Mouse (Mus musculus) erythroblast, embryonic 14.5 days (primary cell): ENCODE measurements around the gene Ulk4. TPM values are rescaled to one million over a fixed set of nuclear protein-coding genes. Genes with fewer than 3 reads are reported as not detected.

ENCODE experiments used
- H3K27me3 ChIP-seq: 2 replicates; pipeline ENCODE4 v1.6.1; 2012; ENCODE audit warnings: inconsistent platforms; ENCODE audit not compliant: control insufficient read depth
- H3K36me3 ChIP-seq: 2 replicates; pipeline ENCODE4 v1.6.1; 2012; ENCODE audit warnings: mild to moderate bottlenecking, inconsistent platforms; ENCODE audit not compliant: control insufficient read depth
- H3K4me1 ChIP-seq: 2 replicates; pipeline ENCODE4 v1.6.1; 2012; ENCODE audit warnings: inconsistent platforms; ENCODE audit not compliant: control insufficient read depth
- H3K4me3 ChIP-seq: replicated peaks from 2 replicates; pipeline ENCODE3; 2012; ENCODE audit warnings: moderate library complexity, mild to moderate bottlenecking, inconsistent platforms
- H3K9me3 ChIP-seq: 2 replicates; pipeline ENCODE4 v1.6.1; 2012; ENCODE audit warnings: low read length, inconsistent platforms, mixed read lengths; ENCODE audit not compliant: control insufficient read depth
- GATA1 ChIP-seq: IDR thresholded peaks from 2 replicates; pipeline ENCODE4 v1.6.1; 2012; ENCODE audit warnings: low read length, inconsistent platforms, mixed read lengths
- TAL1 ChIP-seq: IDR thresholded peaks from 3 replicates; pipeline ENCODE4 v1.6.1; 2012; ENCODE audit warnings: low read length, inconsistent platforms, mixed read lengths
- polyA plus RNA-seq: library from polyadenylated mRNA; stranded (reverse); fragments of >175 nt; gene quantifications from 2 replicates; pipeline ENCODE4 v1.2.3, GENCODE M21; 2012

Gene Ulk4
- polyA plus RNA-seq, 1 experiment: 0.16 TPM

DNA sequence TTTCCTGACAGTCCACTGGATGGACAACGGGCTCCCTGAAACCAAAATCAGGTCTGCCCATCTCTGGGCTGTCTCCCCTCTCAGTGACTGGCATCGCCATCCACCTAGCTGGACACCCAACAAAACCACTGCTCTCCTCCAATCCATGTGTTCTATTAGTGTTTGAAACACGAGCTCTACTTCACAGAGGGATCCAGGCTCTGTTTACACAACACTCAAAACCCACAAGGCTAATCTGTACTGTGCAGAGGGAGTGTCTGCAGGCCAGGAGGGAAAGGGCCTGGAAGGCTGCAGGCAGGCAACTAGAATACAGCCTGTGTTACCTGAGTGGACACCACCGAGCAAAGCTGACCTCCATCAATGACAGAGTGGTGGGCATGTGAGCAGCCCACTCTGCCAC lies 5.4 kb downstream of the Ulk4 start:
- Histone ChIP-seq H3K4me1 (peaks cover 3% of the 10 kb centered on the region), H3K36me3 (no peaks in the 10 kb centered on the region), H3K4me3 (no peak overlapping the region), H3K27me3 (peaks cover 2% of the 10 kb centered on the region), H3K9me3 (no peaks in the 10 kb centered on the region; the same call in 1 of the 2 replicates)
- TF ChIP-seq TAL1: no peak
- TF ChIP-seq GATA1: no peak

DNA sequence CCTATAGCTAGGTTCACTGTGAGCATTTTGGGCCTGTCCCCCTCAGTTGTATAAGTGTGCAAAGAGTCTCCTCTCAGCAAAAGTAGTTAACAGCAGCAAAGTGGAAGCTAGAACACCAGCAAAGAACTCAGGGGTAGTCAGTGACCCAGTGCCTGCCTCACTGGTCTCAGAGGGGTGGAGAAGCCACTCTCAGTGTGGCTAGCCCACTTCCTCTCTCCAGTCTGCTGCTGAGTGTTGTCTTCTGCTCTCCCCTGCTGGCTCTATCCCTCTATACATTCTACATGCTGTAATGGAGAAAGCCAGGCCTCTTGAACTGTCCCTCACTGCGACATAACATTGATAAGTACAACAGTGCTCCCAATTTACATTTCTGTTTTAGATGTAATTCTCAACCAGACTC lies 5.8 kb downstream of the Ulk4 start:
- no peaks in the 10 kb centered on the region for H3K4me1 ChIP-seq
- H3K4me3 ChIP-seq: no peak overlapping the region
- H3K27me3 ChIP-seq: no peaks in the 10 kb centered on the region; the same call in 1 of the 2 replicates
- TF ChIP-seq TAL1 (no peak), GATA1 (no peak)
- H3K9me3 ChIP-seq: no peaks in the 10 kb centered on the region; the same call in 1 of the 2 replicates
- no peaks in the 10 kb centered on the region for H3K36me3 ChIP-seq

DNA sequence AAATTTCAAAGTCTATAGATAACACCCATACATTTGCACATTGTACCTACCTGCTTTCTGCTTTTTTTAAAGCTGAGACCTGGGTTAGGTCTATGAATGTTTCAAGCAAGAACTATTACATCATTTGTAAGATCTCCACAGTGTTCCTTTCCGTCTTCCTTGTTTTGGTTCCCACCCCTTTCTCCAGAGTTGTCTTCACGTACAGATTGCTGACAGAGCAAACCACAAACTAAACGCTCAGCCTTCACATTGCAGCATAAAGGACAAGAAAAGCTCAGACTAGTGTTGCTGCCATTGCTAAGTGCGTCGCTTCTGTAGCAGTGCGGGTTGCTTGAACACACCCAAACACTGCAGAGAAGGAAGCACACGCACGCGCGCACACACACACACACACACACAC lies 11.7 kb downstream of the Ulk4 start:
- Histone ChIP-seq H3K27me3 (no peaks in the 10 kb centered on the region), H3K9me3 (no peaks in the 10 kb centered on the region; the same call in 1 of the 2 replicates), H3K4me3 (no peak overlapping the region), H3K4me1 (no peaks in the 10 kb centered on the region), H3K36me3 (no peaks in the 10 kb centered on the region)
- no peak for TF ChIP-seq GATA1

DNA sequence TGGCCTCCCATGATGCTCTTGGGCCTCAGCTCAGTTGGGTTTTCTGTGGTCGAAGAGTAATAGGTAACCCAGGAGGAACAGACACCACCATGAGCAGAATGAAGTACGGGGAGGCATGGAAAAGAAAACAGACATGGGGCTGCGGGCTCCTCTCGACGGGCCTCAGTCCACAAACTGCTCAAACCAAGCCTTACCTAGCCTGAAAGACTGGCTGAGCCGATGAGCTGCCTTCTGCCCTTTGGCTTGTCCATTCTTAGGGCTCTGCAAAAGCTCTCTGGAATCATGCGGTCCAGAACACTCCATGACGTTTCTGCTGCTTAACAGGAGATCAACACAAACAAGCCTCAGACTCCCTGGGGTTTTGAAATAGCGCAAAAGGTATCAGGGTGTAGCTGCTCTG lies 19.9 kb downstream of the Ulk4 start:
- Histone ChIP-seq H3K27me3 (no peaks in the 10 kb centered on the region), H3K9me3 (no peaks in the 10 kb centered on the region), H3K4me3 (no peak overlapping the region), H3K4me1 (no peaks in the 10 kb centered on the region), H3K36me3 (no peaks in the 10 kb centered on the region)
- TF ChIP-seq TAL1 (no peak), GATA1 (no peak)

DNA sequence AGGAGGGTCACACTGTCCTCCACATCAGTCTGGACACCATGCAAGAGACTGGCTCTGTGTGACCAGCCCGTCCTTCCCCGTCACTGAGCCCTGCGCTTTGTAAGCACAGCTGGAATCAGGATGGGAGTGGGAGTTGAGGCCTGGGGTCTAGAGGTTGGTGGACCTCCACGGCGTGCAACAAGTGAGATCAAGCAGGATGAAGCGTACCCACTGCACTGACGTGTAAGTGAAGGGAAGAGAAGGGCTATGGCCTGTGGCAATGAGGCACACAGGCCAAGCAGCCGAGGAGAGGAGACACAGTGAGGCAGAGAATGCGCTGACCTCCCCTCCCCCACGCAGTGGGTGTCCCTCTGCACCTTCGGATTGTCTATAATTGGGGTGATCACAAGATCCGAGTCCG lies 22.2 kb downstream of the Ulk4 start:
- TF ChIP-seq GATA1 (no peak), TAL1 (no peak)
- Histone ChIP-seq H3K9me3 (no peaks in the 10 kb centered on the region), H3K36me3 (no peaks in the 10 kb centered on the region), H3K4me3 (no peak overlapping the region), H3K27me3 (no peaks in the 10 kb centered on the region), H3K4me1 (no peaks in the 10 kb centered on the region)

DNA sequence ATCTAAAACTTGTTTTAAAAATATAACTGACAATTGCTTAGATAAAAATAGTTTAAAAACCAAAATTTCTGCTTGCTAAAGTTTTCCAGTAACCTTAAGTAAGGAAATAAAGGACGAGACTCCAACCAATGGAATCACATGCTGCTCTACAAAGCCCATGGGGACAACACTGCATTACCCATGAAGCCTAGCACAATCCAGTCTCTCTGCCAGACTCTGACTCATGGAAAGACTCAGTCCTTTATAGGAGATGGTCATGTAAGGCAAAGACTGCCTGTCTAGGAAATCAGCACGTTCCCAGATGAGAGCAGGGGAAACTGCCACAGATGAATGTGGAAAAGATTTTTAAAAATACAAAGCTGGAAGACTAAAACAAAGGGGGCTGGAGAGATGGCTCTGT lies 23.0 kb downstream of the Ulk4 start:
- Histone ChIP-seq H3K27me3 (no peaks in the 10 kb centered on the region), H3K4me3 (no peak overlapping the region), H3K36me3 (no peaks in the 10 kb centered on the region), H3K4me1 (no peaks in the 10 kb centered on the region), H3K9me3 (no peaks in the 10 kb centered on the region)
- no peak for TF ChIP-seq GATA1
- TF ChIP-seq TAL1: no peak

DNA sequence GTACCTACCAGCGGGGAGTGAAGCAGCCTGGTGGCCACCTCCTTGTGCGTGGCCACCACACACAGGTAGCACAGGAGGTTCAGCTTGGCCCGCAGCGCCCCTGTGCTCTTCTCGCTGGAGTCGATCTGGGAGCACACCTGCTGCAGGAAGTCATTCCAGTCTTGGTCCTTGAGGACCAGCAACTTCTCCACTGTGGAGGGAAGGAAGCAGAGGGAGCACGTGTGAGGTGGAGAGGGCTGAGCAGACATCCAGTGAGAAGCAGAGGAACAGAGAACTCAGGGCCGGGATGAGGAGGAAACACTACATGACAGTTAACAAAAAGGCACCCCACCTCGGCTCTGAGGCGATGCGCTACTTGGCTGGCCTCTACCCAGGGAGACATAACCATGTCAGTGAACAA lies 26.1 kb downstream of the Ulk4 start:
- Histone ChIP-seq H3K36me3 (no peaks in the 10 kb centered on the region), H3K4me3 (no peak overlapping the region), H3K9me3 (no peaks in the 10 kb centered on the region), H3K4me1 (no peaks in the 10 kb centered on the region), H3K27me3 (no peaks in the 10 kb centered on the region)
- TF ChIP-seq GATA1 (no peak), TAL1 (no peak)

DNA sequence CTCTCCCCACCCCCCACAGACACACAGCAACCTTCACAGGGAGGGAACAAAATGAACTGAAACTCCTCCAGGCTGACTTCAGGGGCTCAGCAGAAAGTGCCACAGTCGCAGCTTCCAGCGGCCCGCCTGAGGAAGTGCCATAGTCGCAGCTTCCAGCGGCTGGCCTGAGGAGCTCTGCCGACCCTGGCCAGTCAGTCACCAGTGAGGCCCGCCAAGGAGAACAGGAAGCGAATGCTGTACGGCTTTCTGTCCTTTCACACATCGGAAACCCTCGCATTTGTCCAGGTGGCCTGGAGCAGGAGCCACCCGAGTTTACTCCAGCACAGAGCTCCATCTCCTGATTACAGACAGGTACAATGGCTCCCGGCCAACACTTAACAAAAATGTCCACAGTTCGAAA lies 27.2 kb downstream of the Ulk4 start:
- TF ChIP-seq GATA1: no peak
- no peak for TF ChIP-seq TAL1
- no peaks in the 10 kb centered on the region for H3K4me1 ChIP-seq
- H3K4me3 ChIP-seq: no peak overlapping the region
- H3K36me3 ChIP-seq: no peaks in the 10 kb centered on the region
- H3K9me3 ChIP-seq: no peaks in the 10 kb centered on the region
- H3K27me3 ChIP-seq: no peaks in the 10 kb centered on the region

DNA sequence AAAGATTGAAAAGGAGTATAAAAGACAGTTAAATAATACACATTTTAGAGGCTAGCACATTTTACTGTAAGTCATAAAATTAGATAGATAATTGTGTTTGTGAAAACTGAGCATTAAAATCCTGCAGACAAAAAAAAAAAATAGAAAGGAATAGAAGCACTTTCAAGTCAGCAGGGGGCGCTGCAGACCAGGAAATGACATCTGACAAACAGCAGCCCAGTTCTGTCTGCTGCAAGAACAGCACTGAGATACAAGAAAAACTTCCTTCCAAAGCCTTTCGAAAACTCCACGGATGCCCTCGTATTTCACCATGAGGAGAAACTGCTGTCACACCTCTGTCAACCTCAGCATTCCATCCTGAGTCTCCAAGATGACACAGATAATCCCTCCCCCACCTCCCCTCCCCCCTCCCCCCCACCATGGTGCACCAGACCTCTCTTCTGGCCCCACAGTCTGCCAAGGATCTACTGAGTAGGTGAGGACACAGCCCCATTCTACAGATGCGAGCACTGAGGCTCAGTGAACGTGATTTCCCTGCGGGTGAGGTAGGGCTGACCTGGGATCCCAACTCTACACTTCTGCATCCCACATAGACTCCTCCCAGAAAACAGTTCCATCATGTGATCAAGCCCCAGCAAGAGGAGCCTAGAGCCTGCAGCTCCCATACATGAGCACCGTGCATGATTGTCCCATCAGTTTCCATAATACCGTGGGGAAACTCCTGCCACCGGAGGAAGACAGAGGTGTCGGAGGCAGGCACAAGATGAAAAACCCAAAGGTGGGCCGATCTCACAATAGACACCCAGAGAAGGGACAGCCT lies 28.8 kb downstream of the Ulk4 start:
- Histone ChIP-seq H3K27me3 (no peaks in the 10 kb centered on the region), H3K9me3 (no peaks in the 10 kb centered on the region), H3K4me1 (no peaks in the 10 kb centered on the region), H3K36me3 (no peaks in the 10 kb centered on the region), H3K4me3 (no peak overlapping the region)
- no peak for TF ChIP-seq GATA1
- TF ChIP-seq TAL1: no peak

DNA sequence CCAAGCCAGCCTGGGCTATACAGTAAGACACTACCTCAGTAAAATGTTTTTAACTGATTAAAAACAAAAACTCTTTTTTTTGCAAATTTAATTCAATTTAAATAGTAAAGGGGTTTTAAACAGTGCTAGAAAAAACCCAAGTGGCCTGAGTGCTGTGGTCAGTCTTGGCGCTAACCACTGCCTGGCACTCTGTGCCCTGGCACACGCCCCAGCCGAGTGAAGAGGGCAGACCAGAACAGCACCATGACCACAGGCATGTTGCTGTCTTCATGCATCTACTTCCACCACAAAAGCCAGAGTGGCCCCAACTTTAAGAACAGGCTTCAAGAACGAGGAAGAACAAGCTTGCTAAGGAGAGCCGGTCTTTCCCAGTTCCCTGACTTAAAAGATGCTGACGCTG lies 29.9 kb downstream of the Ulk4 start:
- Histone ChIP-seq H3K4me3 (no peak overlapping the region), H3K4me1 (no peaks in the 10 kb centered on the region), H3K27me3 (no peaks in the 10 kb centered on the region), H3K9me3 (no peaks in the 10 kb centered on the region), H3K36me3 (no peaks in the 10 kb centered on the region)
- TF ChIP-seq TAL1: no peak
